Mouse (Mus musculus) hindbrain, postnatal 0 days (tissue): ENCODE data around the gene Pald1. TPM values are rescaled to one million over a fixed set of nuclear protein-coding genes. Genes with fewer than 3 reads are reported as not detected.

Source experiments
- ATAC-seq: fragments of 200-750 bp; cut with Nextera tagmentation; 2 replicates; pipeline ENCODE4 v1.8.0; 2017; ENCODE audit warnings: mild to moderate bottlenecking, moderate TSS enrichment, moderate library complexity
- DNase-seq: peaks from one replicate; pipeline ENCODE4 v3.0.0-alpha.2; 2015; ENCODE audit warnings: low spot score
- H3K27ac ChIP-seq: fragments of 300-500 bp; sonication (generic); 2 replicates; pipeline ENCODE4 v1.5.1; 2014; ENCODE audit warnings: mild to moderate bottlenecking
- H3K27me3 ChIP-seq: fragments of 300-500 bp; sonication (generic); 2 replicates; pipeline ENCODE4 v1.6.1; 2014; ENCODE audit warnings: low read length, mixed read lengths; ENCODE audit not compliant: insufficient read depth
- H3K36me3 ChIP-seq: fragments of 300-500 bp; sonication (generic); 2 replicates; pipeline ENCODE4 v1.6.1; 2014; ENCODE audit warnings: low read length, mixed read lengths; ENCODE audit not compliant: insufficient read depth
- H3K4me1 ChIP-seq: fragments of 300-500 bp; sonication (generic); 2 replicates; pipeline ENCODE4 v1.6.1; 2014; ENCODE audit warnings: antibody characterized with exemption, low read length, mixed read lengths; ENCODE audit not compliant: insufficient read depth
- H3K4me2 ChIP-seq: fragments of 300-500 bp; sonication (generic); 2 replicates; pipeline ENCODE4 v1.6.1; 2014; ENCODE audit warnings: low read depth, mild to moderate bottlenecking, low read length, moderate library complexity, mixed read lengths
- H3K4me3 ChIP-seq: fragments of 300-500 bp; sonication (generic); 2 replicates; pipeline ENCODE4 v1.5.1; 2014; ENCODE audit warnings: low read length
- H3K9ac ChIP-seq: fragments of 300-500 bp; sonication (generic); replicated peaks from 2 replicates; pipeline ENCODE4 v1.6.1; 2014; ENCODE audit warnings: mild to moderate bottlenecking, low read length, moderate library complexity, mixed read lengths
- H3K9me3 ChIP-seq: fragments of 300-500 bp; sonication (generic); 2 replicates; pipeline ENCODE4 v1.6.1; 2016; ENCODE audit warnings: low read length, mixed read lengths
- CTCF ChIP-seq: IDR thresholded peaks from 2 replicates; pipeline ENCODE4 v1.5.1; 2016; ENCODE audit warnings: antibody characterized with exemption, control low read depth, low read depth
- WGBS: fragments of 180-500 bp; shearing (Covaris S2); extraction: QIAGEN DNeasy Blood & Tissue Kit; methylation state at CpG from one replicate; pipeline ENCODE4 v1.1.7; 2014; 5-methylcytosine and 5-hydroxymethylcytosine counted together
- polyA plus RNA-seq: library from polyadenylated mRNA; unstranded; fragments of >200 nt; fragmentation: Nextera tagmentation; extraction: Ambion mirVana; gene quantifications from 2 replicates; pipeline ENCODE4 v1.2.1, GENCODE M21; 2015
- total RNA-seq: library from RNA; depleted of rRNA; stranded (reverse); fragments of >200 nt; gene quantifications from 2 replicates; pipeline ENCODE4 v1.2.3, GENCODE M21; 2014

Gene Pald1
- total and polyA plus RNA-seq, 2 experiments from 2014 or later: 21.7 to 34.3 TPM

DNA sequence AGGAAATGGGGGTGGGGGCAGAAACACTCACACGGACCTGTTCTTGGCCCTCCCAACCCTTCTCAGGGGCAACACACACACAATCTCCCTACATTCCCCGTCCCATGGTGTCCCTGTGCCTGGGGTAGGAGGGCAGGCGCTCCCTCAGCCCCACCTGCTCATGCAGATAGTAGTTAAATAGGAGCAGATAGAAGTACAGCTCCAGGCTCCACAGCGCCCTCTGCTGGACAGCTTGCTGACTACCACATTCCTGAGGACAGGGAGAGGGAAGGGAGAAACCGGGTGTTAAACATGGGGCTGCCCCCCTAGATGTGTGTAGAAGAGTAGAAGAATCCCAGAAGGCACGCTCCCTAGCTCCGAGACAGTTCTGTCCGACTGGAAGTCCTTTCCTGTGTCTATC lies 39.4 kb downstream of the Pald1 start:
- Histone ChIP-seq H3K4me1 (0 out of 2 replicates have a peak, but pooled peaks cover 4% of the 10 kb centered on the region), H3K4me3 (no peak overlapping the region), H3K36me3 (peaks cover 4% of the 10 kb centered on the region; the same call in 1 of the 2 replicates), H3K27me3 (no peaks in the 10 kb centered on the region), H3K4me2 (no peak overlapping the region), H3K9me3 (no peaks in the 10 kb centered on the region), H3K27ac (no peak overlapping the region), H3K9ac (no peak overlapping the region)
- DNase-seq (peak; percentile 62), ATAC-seq (peak; percentile 19; the same call in 1 of the 2 replicates)
- peak; percentile 85 for TF ChIP-seq CTCF
- WGBS: 67% methylated on average over 8 of the region's 8 CpGs

DNA sequence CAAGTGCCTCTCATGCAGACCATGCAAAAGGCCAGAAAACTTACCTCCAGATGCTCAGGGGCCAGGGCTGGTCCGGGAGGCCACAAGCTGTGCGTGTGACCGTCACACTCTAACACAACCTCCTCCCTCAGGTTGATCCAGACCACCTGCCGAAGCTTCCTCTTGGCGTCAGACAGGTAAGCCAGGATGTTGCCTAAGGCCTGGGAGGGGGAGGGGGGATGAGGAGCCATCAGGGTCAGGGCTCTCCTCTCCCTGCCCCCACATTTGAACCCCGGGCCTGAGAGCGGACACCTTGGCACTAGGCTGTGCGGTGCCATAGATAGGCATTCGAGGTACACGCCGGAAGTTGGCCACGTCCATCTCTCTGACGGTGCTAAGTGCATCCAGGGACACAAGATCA lies 40.6 kb downstream of the Pald1 start:
- H3K9ac ChIP-seq: no peak overlapping the region
- H3K9me3 ChIP-seq: no peaks in the 10 kb centered on the region
- no peaks in the 10 kb centered on the region; the same call in 1 of the 2 replicates for H3K36me3 ChIP-seq
- no peak for TF ChIP-seq CTCF
- H3K4me1 ChIP-seq: 0 out of 2 replicates have a peak, but pooled peaks cover 4% of the 10 kb centered on the region
- ATAC-seq (no peak), DNase-seq (no peak)
- WGBS: 92% methylated on average over 13 of the region's 13 CpGs
- H3K27ac ChIP-seq: no peak overlapping the region
- H3K4me3 ChIP-seq: no peak overlapping the region
- H3K27me3 ChIP-seq: no peaks in the 10 kb centered on the region
- H3K4me2 ChIP-seq: no peak overlapping the region

DNA sequence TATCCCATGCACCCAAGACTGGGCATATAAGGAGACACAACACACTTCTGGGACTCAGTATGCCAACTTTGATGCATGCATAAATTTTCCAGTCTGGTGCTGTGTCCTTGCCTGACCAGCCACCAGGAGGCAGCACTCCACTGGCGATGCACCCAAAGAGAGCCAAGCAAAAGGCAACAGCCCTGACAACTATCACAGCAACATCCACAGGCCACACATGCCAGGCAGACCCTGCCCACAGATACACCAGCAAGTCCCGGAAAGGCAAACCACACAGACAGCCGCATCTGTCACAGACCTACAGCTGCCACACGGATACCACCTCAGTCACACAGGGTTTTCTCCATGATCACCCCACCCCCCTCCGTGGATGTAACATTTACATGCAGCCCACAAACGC lies 41.8 kb downstream of the Pald1 start:
- Histone ChIP-seq H3K4me1 (0 out of 2 replicates have a peak, but pooled peaks cover 4% of the 10 kb centered on the region), H3K4me2 (no peak overlapping the region), H3K9ac (no peak overlapping the region), H3K4me3 (no peak overlapping the region), H3K9me3 (no peaks in the 10 kb centered on the region), H3K27ac (no peak overlapping the region), H3K27me3 (no peaks in the 10 kb centered on the region), H3K36me3 (no peaks in the 10 kb centered on the region; the same call in 1 of the 2 replicates)
- DNase-seq (peak; percentile 82), ATAC-seq (peak; percentile 71)
- 54% methylated on average over 6 of the region's 6 CpGs for WGBS
- peak; percentile 99 for TF ChIP-seq CTCF

DNA sequence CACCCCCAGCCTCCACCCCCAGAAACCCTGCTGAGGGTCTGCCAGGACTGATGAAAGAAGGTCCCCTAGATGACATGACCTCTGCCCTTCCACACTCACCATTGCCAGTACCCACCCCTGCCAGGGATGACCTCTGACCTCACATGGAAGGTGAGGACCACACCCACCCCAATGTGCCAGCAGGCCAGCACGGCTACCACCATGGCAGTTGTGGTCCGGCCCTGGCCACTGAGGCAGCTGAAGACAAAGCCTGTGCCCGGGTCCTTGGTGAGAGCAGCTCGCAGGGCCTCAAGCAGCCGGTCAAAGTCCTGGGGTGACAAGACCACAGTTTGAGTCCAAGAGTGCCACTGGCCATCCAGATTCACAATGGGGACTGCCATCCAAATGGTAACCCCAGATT lies 42.3 kb downstream of the Pald1 start:
- Histone ChIP-seq H3K27ac (no peak overlapping the region), H3K4me2 (no peak overlapping the region), H3K9ac (no peak overlapping the region), H3K4me1 (0 out of 2 replicates have a peak, but pooled peaks cover 4% of the 10 kb centered on the region), H3K27me3 (no peaks in the 10 kb centered on the region), H3K4me3 (no peak overlapping the region), H3K36me3 (no peaks in the 10 kb centered on the region; the same call in 1 of the 2 replicates), H3K9me3 (no peaks in the 10 kb centered on the region)
- DNase-seq (no peak), ATAC-seq (0 out of 2 replicates have a peak, but pooled peaks have one; percentile 14)
- WGBS: 84% methylated on average over 5 of the region's 5 CpGs
- TF ChIP-seq CTCF: no peak

DNA sequence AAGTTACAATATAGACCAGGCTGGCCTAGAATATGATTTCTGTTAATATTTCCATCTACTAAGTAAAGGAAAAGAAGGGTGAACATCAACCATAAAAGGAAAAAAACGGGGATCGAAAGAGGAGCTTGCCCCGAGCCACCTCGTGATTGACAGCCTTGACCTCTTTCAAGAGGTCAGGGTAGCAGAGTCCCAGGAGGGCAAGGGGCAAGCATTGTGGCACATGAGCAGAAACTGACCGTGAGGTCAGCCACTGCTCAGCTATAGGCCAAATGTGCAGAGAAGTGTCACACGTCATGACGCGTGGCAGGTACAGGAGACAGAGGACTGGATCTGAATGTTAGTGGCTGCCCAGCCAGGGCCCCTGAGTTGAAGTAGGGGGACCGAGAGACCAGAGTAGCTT lies 43.1 kb downstream of the Pald1 start:
- no peak overlapping the region for H3K4me3 ChIP-seq
- no peaks in the 10 kb centered on the region for H3K27me3 ChIP-seq
- 68% methylated on average over 9 of the region's 9 CpGs for WGBS
- H3K4me2 ChIP-seq: no peak overlapping the region
- TF ChIP-seq CTCF: no peak
- no peaks in the 10 kb centered on the region for H3K9me3 ChIP-seq
- no peak overlapping the region for H3K27ac ChIP-seq
- ATAC-seq: no peak
- DNase-seq: no peak
- no peaks in the 10 kb centered on the region; the same call in 1 of the 2 replicates for H3K36me3 ChIP-seq
- 0 out of 2 replicates have a peak, but pooled peaks cover 3% of the 10 kb centered on the region for H3K4me1 ChIP-seq
- no peak overlapping the region for H3K9ac ChIP-seq

DNA sequence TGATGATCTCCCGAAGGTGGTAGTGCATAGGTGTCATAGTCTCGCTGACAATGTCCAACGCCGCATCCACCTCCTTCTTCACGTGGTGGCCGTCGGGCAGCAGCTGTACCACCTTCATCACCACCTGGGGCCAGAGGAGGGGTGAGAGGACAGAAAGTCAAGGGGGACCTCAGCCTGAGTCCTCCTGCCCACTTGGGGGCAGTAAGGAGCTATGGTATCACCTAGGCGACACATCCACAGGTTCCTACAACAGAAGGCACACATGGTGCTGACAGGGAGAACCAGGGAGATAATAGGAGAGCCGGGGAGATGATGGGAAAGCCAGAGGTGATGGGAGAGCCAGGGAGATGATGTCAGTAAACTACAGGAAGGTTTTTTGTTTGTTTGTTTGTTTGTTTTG lies 44.1 kb downstream of the Pald1 start:
- Histone ChIP-seq H3K4me1 (no peaks in the 10 kb centered on the region), H3K4me3 (no peak overlapping the region), H3K27ac (no peak overlapping the region), H3K9ac (no peak overlapping the region), H3K9me3 (no peaks in the 10 kb centered on the region), H3K4me2 (no peak overlapping the region), H3K36me3 (no peaks in the 10 kb centered on the region; the same call in 1 of the 2 replicates), H3K27me3 (no peaks in the 10 kb centered on the region)
- no peak for DNase-seq
- TF ChIP-seq CTCF: peak; percentile 37; the same call in 1 of the 2 replicates
- no peak for ATAC-seq
- WGBS: 91% methylated on average over 9 of the region's 9 CpGs

DNA sequence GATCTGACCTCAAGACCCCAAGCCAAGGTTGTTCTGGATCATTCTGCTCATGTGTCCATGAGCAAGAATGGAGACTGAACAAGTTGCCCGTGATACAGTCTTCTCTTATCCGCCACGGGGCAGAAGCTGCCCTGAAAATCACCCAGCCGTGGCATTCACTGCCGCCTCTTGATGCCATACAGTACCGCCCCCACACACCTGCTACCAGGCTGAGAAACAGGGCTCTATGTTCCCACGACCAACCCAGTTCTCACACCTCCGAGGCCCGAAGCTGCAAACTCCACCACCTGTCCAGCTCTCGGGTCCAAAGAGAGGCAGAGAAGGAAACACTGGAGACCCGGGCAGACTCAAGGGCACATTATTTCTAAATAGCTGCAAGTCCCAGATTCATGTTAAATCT lies 45.7 kb downstream of the Pald1 start:
- Histone ChIP-seq H3K4me1 (no peaks in the 10 kb centered on the region), H3K27ac (no peak overlapping the region), H3K36me3 (no peaks in the 10 kb centered on the region; the same call in 1 of the 2 replicates), H3K4me3 (no peak overlapping the region), H3K4me2 (no peak overlapping the region), H3K9me3 (no peaks in the 10 kb centered on the region), H3K9ac (no peak overlapping the region), H3K27me3 (no peaks in the 10 kb centered on the region)
- ATAC-seq (no peak), DNase-seq (no peak)
- no peak for TF ChIP-seq CTCF
- 89% methylated on average over 11 of the region's 11 CpGs for WGBS
